Mouse (Mus musculus) adrenal gland, adult 18-20 months (tissue): ENCODE measurements around the gene Cgref1. TPM values are rescaled to one million over a fixed set of nuclear protein-coding genes. Genes with fewer than 3 reads are reported as not detected.

ENCODE experiments used
- DNase-seq, 2 experiments: peaks; one replicate each; pipeline ENCODE4 v3.0.0; 2021 to 2022; ENCODE audit warnings: low spot score in 2 of 2
- total RNA-seq, 2 experiments: library from RNA; stranded (reverse); gene quantifications; 1 replicate in 1 of 2; 2 replicates in 1 of 2; pipeline ENCODE4 v1.2.3; 2021

Gene Cgref1
- total RNA-seq, 2 experiments from 2014 or later = 1.0 to 1.9 TPM

- DNase-seq = no peak
These were observed 27.3 kb downstream of the Cgref1 start for GRCm38 (mm10) chr5:30917891-30918670.

- DNase-seq = no peak
These were observed 28.0 kb downstream of the Cgref1 start for GRCm38 (mm10) chr5:30917348-30917747.

DNA sequence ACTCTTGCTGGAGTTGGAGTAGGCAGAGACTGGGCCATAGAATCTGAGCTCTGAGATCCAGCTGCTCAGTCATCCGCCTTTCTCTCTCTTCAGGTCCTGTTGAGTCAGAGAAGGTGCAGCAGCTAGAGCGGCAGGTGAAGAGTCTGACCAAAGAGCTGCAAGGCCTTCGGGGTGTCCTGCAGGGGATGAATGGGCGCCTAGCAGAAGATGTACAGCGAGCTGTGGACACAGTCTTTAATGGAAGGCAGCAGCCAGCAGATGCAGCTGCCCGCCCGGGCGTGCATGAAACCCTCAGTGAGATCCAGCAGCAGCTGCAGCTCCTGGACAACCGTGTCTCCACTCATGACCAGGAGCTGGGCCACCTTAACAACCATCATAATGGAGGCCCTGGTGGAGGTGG is 28.6 kb downstream of the Cgref1 start:
- no peak for DNase-seq

DNA sequence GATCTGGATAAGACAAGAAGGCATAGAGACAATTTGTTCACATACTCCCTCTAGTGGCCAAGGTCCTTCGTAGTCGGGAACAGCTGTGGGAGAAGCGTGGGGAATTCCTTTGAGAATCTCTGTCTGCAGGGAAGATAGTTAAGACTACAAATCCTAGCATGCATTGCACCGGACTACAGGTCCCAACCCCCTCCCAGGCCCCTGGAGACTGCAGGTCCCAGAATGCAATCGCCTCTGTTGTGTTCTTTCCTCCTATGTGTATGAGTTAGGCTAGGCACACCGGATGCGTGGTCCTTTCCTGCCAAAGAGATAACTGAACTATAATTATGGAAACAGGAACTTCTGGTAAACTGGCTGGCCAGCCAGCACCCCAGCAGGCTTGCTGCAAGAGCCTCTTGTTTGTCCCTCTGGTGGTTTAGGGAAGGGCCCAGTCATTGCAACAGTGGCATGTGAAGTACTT is 29.4 kb downstream of the Cgref1 start:
- peak; percentile 56 to 59 for DNase-seq

DNA sequence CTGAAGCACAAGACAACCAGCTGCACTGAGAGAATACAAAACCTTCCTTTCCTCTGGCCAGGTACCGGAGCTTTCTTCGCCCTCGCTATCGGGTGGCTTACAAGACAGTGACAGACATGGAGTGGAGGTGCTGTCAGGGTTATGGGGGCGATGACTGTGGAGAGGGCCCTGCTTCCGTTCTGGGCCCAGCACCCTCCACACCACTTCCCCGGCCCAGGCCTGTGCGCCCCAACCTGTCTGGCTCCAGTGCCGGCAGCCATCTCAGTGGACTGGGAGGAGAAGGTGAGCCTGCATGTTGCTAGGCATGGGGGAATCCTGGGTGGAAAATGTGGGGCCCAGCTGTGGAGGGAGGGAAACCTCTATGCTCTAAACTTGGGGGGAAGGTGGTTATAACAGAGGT is 29.9 kb downstream of the Cgref1 start:
- no peak for DNase-seq

- no peak for DNase-seq
These were observed 30.5 kb downstream of the Cgref1 start for GRCm38 (mm10) chr5:30914849-30915248.

- no peak for DNase-seq
These were observed 31.2 kb downstream of the Cgref1 start for GRCm38 (mm10) chr5:30914101-30914635.

DNA sequence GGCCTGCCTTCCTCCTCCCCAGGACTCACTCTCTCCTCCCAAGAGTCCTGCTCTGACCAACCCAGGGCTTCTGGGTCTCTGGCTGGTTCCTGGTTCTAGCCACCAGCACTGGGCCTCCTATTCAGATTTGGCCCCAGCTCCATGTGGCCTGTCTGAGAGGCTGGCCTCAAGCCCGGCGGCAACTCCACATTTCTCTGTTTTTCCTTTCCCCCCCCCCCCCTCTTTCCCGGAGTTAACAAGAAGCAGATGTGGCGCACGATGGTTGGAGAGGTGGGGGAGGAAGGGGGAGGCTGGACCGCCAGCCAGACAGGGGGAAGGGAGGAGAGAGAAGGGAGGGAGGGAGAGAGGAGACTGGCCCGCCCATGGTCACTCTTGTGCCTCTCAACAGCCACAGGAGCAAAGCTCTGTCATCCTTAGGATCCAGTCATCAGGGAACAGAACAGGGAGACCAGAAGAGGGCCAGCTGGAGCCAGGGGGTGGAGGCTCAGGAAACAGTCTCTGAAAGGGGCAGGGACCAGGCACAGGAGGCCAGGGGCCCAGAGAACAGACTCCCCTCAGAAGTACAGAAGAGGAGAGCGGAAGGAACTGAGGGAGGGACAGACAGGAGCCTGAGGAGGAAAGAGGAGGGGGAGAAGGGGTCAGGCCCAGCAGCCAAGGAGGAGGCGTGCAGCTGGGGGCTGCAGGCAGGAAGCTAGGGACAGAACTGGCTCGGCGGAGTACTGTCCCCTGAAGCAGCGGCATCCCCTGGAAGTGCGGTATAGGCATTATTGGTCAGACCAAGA is 32.1 kb downstream of the Cgref1 start, which contains the start of gene Emilin1:
Gene Emilin1 (plus strand): TSS at position 343 of the 782 bp plus-strand sequence.
- DNase-seq = no peak

- DNase-seq = no peak
These were observed 33.2 kb downstream of the Cgref1 start for GRCm38 (mm10) chr5:30912156-30912555.

DNA sequence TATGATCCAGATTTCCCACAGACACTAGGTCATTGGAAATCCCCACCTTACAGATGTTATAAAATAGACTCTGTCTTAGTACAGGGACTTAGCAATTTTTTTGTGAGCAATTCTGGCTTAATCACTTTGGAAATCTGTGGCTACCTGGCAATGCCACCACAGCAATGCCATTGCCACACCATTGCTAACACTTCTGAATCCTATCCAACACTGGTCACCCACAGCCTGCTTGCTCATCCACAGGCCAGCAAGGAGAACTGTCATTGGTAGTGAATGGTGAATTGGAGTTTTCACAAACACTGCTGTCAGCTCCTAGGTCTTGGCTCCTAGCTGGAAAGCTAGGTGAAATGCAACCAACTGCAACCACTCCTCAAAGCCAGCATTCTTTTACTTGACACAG is 34.9 kb downstream of the Cgref1 start:
- no peak for DNase-seq

GRCm38 (mm10) chr5:30909863-30910262 is 35.5 kb downstream of the Cgref1 start:
- DNase-seq = no peak

DNA sequence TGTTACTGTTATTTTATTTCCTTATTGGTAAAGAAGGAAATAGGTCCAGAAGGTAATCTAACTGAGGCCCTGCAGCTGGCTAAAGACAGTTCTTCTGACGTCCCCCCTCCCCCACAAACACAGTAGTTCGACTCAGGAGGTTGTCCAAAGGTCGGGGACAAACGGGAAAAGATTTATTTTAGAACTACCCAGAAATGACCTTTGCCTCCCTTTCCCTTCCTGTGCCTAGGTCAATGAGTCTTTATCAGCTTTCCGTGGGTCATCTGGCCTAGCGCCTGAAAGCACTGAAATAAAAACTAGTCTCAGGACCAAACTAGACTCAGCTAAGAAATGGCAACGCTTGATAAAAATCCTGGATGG is 36.1 kb downstream of the Cgref1 start:
- DNase-seq = no peak

GRCm38 (mm10) chr5:30908426-30909299 is 36.7 kb downstream of the Cgref1 start:
- DNase-seq = no peak

DNA sequence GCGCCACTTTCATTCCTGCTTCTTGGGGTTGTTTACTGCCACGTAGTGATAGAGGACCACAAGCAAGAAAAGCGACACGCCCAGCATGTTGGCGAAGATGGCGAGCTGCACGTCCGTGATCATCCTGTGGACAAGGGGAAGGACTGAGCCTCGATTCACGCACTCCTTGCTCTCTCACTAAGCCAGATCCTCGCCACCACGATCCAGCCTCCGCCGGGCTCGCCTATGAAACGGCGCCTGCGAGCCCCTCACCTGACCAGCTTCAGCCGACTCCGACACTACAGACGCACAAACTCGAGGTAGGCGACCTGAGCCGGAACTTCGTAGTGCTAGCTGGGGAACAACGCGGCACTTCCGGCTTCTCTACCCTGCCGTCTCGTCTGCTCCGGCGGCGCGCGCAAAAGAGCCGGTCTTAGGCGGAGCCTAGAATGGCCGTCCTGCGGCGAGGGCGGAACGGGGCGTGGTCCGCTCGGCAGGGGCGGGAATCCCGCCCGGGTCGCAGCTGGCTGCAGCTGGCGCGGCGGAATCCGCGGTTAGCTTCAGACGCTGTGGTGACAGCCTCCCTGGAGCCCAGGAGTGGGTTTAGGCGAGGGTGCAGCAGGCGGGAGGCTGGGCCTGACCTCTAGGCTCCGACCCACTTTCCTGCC is 37.9 kb downstream of the Cgref1 start, which contains the start of gene Ost4:
Gene Ost4 (minus strand): TSS at position 376 of the 647 bp plus-strand sequence.
- DNase-seq = peak; percentile 94 to 96

DNA sequence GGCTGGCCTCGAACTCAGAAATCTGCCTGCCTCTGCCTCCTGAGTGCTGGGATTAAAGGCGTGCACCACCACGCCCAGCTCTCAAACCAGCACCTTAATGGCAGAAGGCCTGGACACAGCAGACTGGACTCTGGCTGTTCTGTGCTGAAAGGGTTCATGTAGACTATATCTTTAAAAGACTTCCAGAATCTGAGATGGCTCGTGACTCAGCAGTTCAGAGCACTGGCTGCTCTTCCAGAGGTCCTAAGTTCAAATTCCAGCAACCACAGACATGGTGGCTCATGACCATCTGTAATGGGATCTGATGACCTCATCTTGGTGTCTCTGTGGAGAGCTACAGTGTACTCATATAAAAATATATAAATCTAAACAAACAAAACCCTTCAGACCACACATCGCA is 43.5 kb downstream of the Cgref1 start:
- no peak for DNase-seq

DNA sequence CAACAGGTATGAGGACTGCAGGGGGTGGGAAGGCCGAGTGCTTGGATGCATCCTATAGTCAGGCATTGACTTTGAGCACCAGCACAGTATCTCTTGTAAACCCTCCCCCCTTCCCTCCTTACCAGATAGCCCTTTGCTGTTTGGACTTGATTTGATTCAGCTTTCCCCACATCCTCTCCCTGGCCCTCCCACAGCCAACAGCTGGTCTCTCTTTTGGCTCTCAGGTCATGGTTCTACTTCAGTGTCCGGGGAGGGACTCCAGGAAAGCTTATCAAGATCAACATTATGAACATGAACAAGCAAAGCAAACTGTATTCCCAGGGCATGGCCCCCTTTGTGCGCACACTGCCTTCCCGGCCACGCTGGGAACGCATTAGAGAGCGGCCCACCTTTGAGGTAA is 55.0 kb downstream of the Cgref1 start:
- no peak for DNase-seq

- no peak for DNase-seq
These were observed 56.2 kb downstream of the Cgref1 start for GRCm38 (mm10) chr5:30889088-30889754.

- DNase-seq = peak; percentile 82 to 91
These were observed 56.9 kb downstream of the Cgref1 start, which contains the start of gene Agbl5 for GRCm38 (mm10) chr5:30888337-30889087. Agbl5 (plus strand) TSS chr5:30888694.

GRCm38 (mm10) chr5:30887858-30888336 is 57.5 kb downstream of the Cgref1 start:
- peak; percentile 92 for DNase-seq
